Mouse (Mus musculus): ENCODE measurements around the gene Tbc1d21. TPM values are rescaled to one million over a fixed set of nuclear protein-coding genes. Genes with fewer than 3 reads are reported as not detected.

Gene Tbc1d21
- polyA plus RNA-seq, 1 experiment from 2014 or later, result not detected

GRCm38 (mm10) chr9:58327382-58327781 is 42.9 kb downstream of the Tbc1d21 start:
- Histone ChIP-seq H3K4me3 (ENCODE audit: low read depth, low read length) (no peak overlapping the region), H3K27me3 (ENCODE audit: control insufficient read depth, insufficient read depth, low read length) (no peaks in the 10 kb centered on the region), H3K9ac (ENCODE audit: low read depth, low read length) (no peak overlapping the region), H3K27ac (ENCODE audit: low read depth, low read length) (no peak overlapping the region), H3K4me2 (replicated peaks; ENCODE audit: low read depth, low read length) (no peak overlapping the region), H3K36me3 (ENCODE audit: control insufficient read depth, insufficient read depth, low read length) (no peaks in the 10 kb centered on the region), H3K9me3 (ENCODE audit: control insufficient read depth, low read length) (no peaks in the 10 kb centered on the region), H3K4me1 (replicated peaks; ENCODE audit: control insufficient read depth, insufficient read depth, low read length) (no peaks in the 10 kb centered on the region)
- 64% methylated on average over 1 of the region's 1 CpGs for WGBS
- DNase-seq (ENCODE audit: low spot score) (no peak), ATAC-seq (ENCODE audit: low FRiP score) (no peak)

GRCm38 (mm10) chr9:58326477-58327180 is 43.6 kb downstream of the Tbc1d21 start:
- DNase-seq (ENCODE audit: low spot score) (no peak), ATAC-seq (ENCODE audit: low FRiP score) (no peak)
- no peaks in the 10 kb centered on the region for H3K4me1 ChIP-seq (replicated peaks; ENCODE audit: control insufficient read depth, insufficient read depth, low read length)
- H3K4me3 ChIP-seq (ENCODE audit: low read depth, low read length), result no peak overlapping the region
- H3K4me2 ChIP-seq (replicated peaks; ENCODE audit: low read depth, low read length), result no peak overlapping the region
- H3K9ac ChIP-seq (ENCODE audit: low read depth, low read length), result no peak overlapping the region
- H3K27ac ChIP-seq (ENCODE audit: low read depth, low read length), result no peak overlapping the region
- no peaks in the 10 kb centered on the region for H3K9me3 ChIP-seq (ENCODE audit: control insufficient read depth, low read length)
- no peaks in the 10 kb centered on the region for H3K27me3 ChIP-seq (ENCODE audit: control insufficient read depth, insufficient read depth, low read length)
- no peaks in the 10 kb centered on the region for H3K36me3 ChIP-seq (ENCODE audit: control insufficient read depth, insufficient read depth, low read length)
- 33% methylated on average over 4 of the region's 4 CpGs for WGBS

GRCm38 (mm10) chr9:58321681-58322080 is 48.6 kb downstream of the Tbc1d21 start:
- no peaks in the 10 kb centered on the region for H3K9me3 ChIP-seq (ENCODE audit: control insufficient read depth, low read length)
- no peak for ATAC-seq (ENCODE audit: low FRiP score)
- H3K36me3 ChIP-seq (ENCODE audit: control insufficient read depth, insufficient read depth, low read length), result no peaks in the 10 kb centered on the region
- 0 out of 2 replicates have a peak, but pooled peaks cover 1% of the 10 kb centered on the region for H3K4me1 ChIP-seq (replicated peaks; ENCODE audit: control insufficient read depth, insufficient read depth, low read length)
- DNase-seq (ENCODE audit: low spot score), result no peak
- H3K4me2 ChIP-seq (replicated peaks; ENCODE audit: low read depth, low read length), result no peak overlapping the region
- WGBS, result 96% methylated on average over 3 of the region's 3 CpGs
- no peak overlapping the region for H3K4me3 ChIP-seq (ENCODE audit: low read depth, low read length)
- H3K27me3 ChIP-seq (ENCODE audit: control insufficient read depth, insufficient read depth, low read length), result no peaks in the 10 kb centered on the region
- H3K27ac ChIP-seq (ENCODE audit: low read depth, low read length), result no peak overlapping the region
- no peak overlapping the region for H3K9ac ChIP-seq (ENCODE audit: low read depth, low read length)

- no peak overlapping the region for H3K9ac ChIP-seq (ENCODE audit: low read depth, low read length)
Measured at GRCm38 (mm10) chr9:58318317-58318716, 51.9 kb downstream of the Tbc1d21 start.

GRCm38 (mm10) chr9:58317381-58317780 is 52.9 kb downstream of the Tbc1d21 start:
- Histone ChIP-seq H3K9ac (ENCODE audit: low read depth, low read length) (no peak overlapping the region), H3K4me1 (replicated peaks; ENCODE audit: control insufficient read depth, insufficient read depth, low read length) (peaks cover 13% of the 10 kb centered on the region; the same call in 1 of the 2 replicates), H3K36me3 (ENCODE audit: control insufficient read depth, insufficient read depth, low read length) (no peaks in the 10 kb centered on the region), H3K4me2 (replicated peaks; ENCODE audit: low read depth, low read length) (no peak overlapping the region), H3K9me3 (ENCODE audit: control insufficient read depth, low read length) (no peaks in the 10 kb centered on the region), H3K27me3 (ENCODE audit: control insufficient read depth, insufficient read depth, low read length) (peaks cover 6% of the 10 kb centered on the region), H3K4me3 (ENCODE audit: low read depth, low read length) (no peak overlapping the region), H3K27ac (ENCODE audit: low read depth, low read length) (no peak overlapping the region)
- no peak for ATAC-seq (ENCODE audit: low FRiP score)
- no peak for DNase-seq (ENCODE audit: low spot score)
- 78% methylated on average over 3 of the region's 3 CpGs for WGBS

More at GRCm38 (mm10) chr9:58318317-58318716, 51.9 kb downstream of the Tbc1d21 start:
- H3K36me3 ChIP-seq (ENCODE audit: control insufficient read depth, insufficient read depth, low read length), result no peaks in the 10 kb centered on the region
- H3K4me1 ChIP-seq (replicated peaks; ENCODE audit: control insufficient read depth, insufficient read depth, low read length), result 0 out of 2 replicates have a peak, but pooled peaks cover 3% of the 10 kb centered on the region
- no peak overlapping the region for H3K4me3 ChIP-seq (ENCODE audit: low read depth, low read length)
- no peaks in the 10 kb centered on the region for H3K27me3 ChIP-seq (ENCODE audit: control insufficient read depth, insufficient read depth, low read length)
- no peak overlapping the region for H3K4me2 ChIP-seq (replicated peaks; ENCODE audit: low read depth, low read length)
- ATAC-seq (ENCODE audit: low FRiP score), result no peak
- 88% methylated on average over 3 of the region's 3 CpGs for WGBS
- H3K27ac ChIP-seq (ENCODE audit: low read depth, low read length), result no peak overlapping the region
- DNase-seq (ENCODE audit: low spot score), result no peak
- no peaks in the 10 kb centered on the region for H3K9me3 ChIP-seq (ENCODE audit: control insufficient read depth, low read length)

GRCm38 (mm10) chr9:58316784-58317183 is 53.5 kb downstream of the Tbc1d21 start:
- DNase-seq (ENCODE audit: low spot score) (no peak), ATAC-seq (ENCODE audit: low FRiP score) (no peak)
- Histone ChIP-seq H3K9me3 (ENCODE audit: control insufficient read depth, low read length) (no peaks in the 10 kb centered on the region), H3K27me3 (ENCODE audit: control insufficient read depth, insufficient read depth, low read length) (peaks cover 12% of the 10 kb centered on the region), H3K4me3 (ENCODE audit: low read depth, low read length) (no peak overlapping the region), H3K4me2 (replicated peaks; ENCODE audit: low read depth, low read length) (no peak overlapping the region), H3K36me3 (ENCODE audit: control insufficient read depth, insufficient read depth, low read length) (no peaks in the 10 kb centered on the region), H3K9ac (ENCODE audit: low read depth, low read length) (no peak overlapping the region), H3K4me1 (replicated peaks; ENCODE audit: control insufficient read depth, insufficient read depth, low read length) (peaks cover 15% of the 10 kb centered on the region; the same call in 1 of the 2 replicates), H3K27ac (ENCODE audit: low read depth, low read length) (no peak overlapping the region)
- 58% methylated on average over 6 of the region's 7 CpGs for WGBS

- Histone ChIP-seq H3K4me3 (ENCODE audit: low read depth, low read length) (no peak overlapping the region), H3K9me3 (ENCODE audit: control insufficient read depth, low read length) (no peaks in the 10 kb centered on the region), H3K9ac (ENCODE audit: low read depth, low read length) (no peak overlapping the region), H3K4me1 (replicated peaks; ENCODE audit: control insufficient read depth, insufficient read depth, low read length) (peaks cover 15% of the 10 kb centered on the region; the same call in 1 of the 2 replicates), H3K27ac (ENCODE audit: low read depth, low read length) (no peak overlapping the region), H3K4me2 (replicated peaks; ENCODE audit: low read depth, low read length) (no peak overlapping the region), H3K27me3 (ENCODE audit: control insufficient read depth, insufficient read depth, low read length) (peaks cover 18% of the 10 kb centered on the region), H3K36me3 (ENCODE audit: control insufficient read depth, insufficient read depth, low read length) (no peaks in the 10 kb centered on the region)
- WGBS, result 81% methylated on average over 2 of the region's 2 CpGs
- ATAC-seq (ENCODE audit: low FRiP score) (no peak), DNase-seq (ENCODE audit: low spot score) (no peak)
Measured at GRCm38 (mm10) chr9:58315850-58316249, 54.4 kb downstream of the Tbc1d21 start.

- H3K4me3 ChIP-seq (ENCODE audit: low read depth, low read length), result no peak overlapping the region
- WGBS, result 48% methylated on average over 5 of the region's 5 CpGs
- H3K4me1 ChIP-seq (replicated peaks; ENCODE audit: control insufficient read depth, insufficient read depth, low read length), result peaks cover 15% of the 10 kb centered on the region; the same call in 1 of the 2 replicates
- peaks cover 20% of the 10 kb centered on the region for H3K27me3 ChIP-seq (ENCODE audit: control insufficient read depth, insufficient read depth, low read length)
- H3K27ac ChIP-seq (ENCODE audit: low read depth, low read length), result 0 out of 2 replicates have a peak overlapping the region, but pooled peaks have one; percentile 27
- no peaks in the 10 kb centered on the region for H3K36me3 ChIP-seq (ENCODE audit: control insufficient read depth, insufficient read depth, low read length)
- DNase-seq (ENCODE audit: low spot score) (peak; percentile 44), ATAC-seq (ENCODE audit: low FRiP score) (no peak)
- H3K9me3 ChIP-seq (ENCODE audit: control insufficient read depth, low read length), result no peaks in the 10 kb centered on the region
- no peak overlapping the region for H3K9ac ChIP-seq (ENCODE audit: low read depth, low read length)
- H3K4me2 ChIP-seq (replicated peaks; ENCODE audit: low read depth, low read length), result no peak overlapping the region
Measured at GRCm38 (mm10) chr9:58314682-58315360, 55.4 kb downstream of the Tbc1d21 start.

Data from hindbrain, embryonic 11.5 days (tissue).